Mouse (Mus musculus): ENCODE results near the gene Timm17a.

Gene Timm17a

GRCm38 (mm10) chr1:135313284-135314031 lies at the start of gene Timm17a:
Gene Timm17a (minus strand): TSS chr1:135313778.
- in situ Hi-C loops (cut with MboI, MseI): no loop called here

GRCm38 (mm10) chr1:135362115-135362514 lies 48.5 kb upstream of the Timm17a start:
- in situ Hi-C loops (cut with MboI, MseI): loop anchor here (5.0 to 10.0 kb wide), 2 partner anchors 100 to 207 kb away; no protein-coding TSS in a partner anchor

GRCm38 (mm10) chr1:135361491-135361890 lies 47.9 kb upstream of the Timm17a start:
- in situ Hi-C loops (cut with MboI, MseI): loop anchor here (5.0 to 10.0 kb wide), 2 partner anchors 99 to 207 kb away; no protein-coding TSS in a partner anchor

- in situ Hi-C loops (cut with MboI, MseI): no loop called here
These were observed 45.5 kb upstream of the Timm17a start for GRCm38 (mm10) chr1:135359071-135359470.

- in situ Hi-C loops (cut with MboI, MseI): no loop called here
These were observed 38.4 kb upstream of the Timm17a start for GRCm38 (mm10) chr1:135351953-135352352.

GRCm38 (mm10) chr1:135347498-135348169 lies 34.1 kb upstream of the Timm17a start:
- in situ Hi-C loops (cut with MboI, MseI): no loop called here

GRCm38 (mm10) chr1:135346891-135347290 lies 33.3 kb upstream of the Timm17a start:
- in situ Hi-C loops (cut with MboI, MseI): no loop called here

- in situ Hi-C loops (cut with MboI, MseI): no loop called here
These were observed 30.4 kb upstream of the Timm17a start for GRCm38 (mm10) chr1:135344026-135344425.

GRCm38 (mm10) chr1:135341947-135342346 lies 28.4 kb upstream of the Timm17a start:
- in situ Hi-C loops (cut with MboI, MseI): no loop called here

GRCm38 (mm10) chr1:135330578-135330977 lies 17.0 kb upstream of the Timm17a start:
- in situ Hi-C loops (cut with MboI, MseI): no loop called here

- in situ Hi-C loops (cut with MboI, MseI): no loop called here
These were observed 14.8 kb upstream of the Timm17a start for GRCm38 (mm10) chr1:135328368-135328767.

GRCm38 (mm10) chr1:135325934-135326333 lies 12.4 kb upstream of the Timm17a start:
- in situ Hi-C loops (cut with MboI, MseI): no loop called here

GRCm38 (mm10) chr1:135324571-135324970 lies 11.0 kb upstream of the Timm17a start, which contains the start of gene Lmod1:
Gene Lmod1 (plus strand): TSS chr1:135324807.
- in situ Hi-C loops (cut with MboI, MseI): no loop called here

- in situ Hi-C loops (cut with MboI, MseI): no loop called here
These were observed 9.9 kb upstream of the Timm17a start for GRCm38 (mm10) chr1:135323367-135323901.

- in situ Hi-C loops (cut with MboI, MseI): no loop called here
These were observed 1.4 kb downstream of the Timm17a start for GRCm38 (mm10) chr1:135312201-135312600.

- in situ Hi-C loops (cut with MboI, MseI): no loop called here
These were observed 2.2 kb downstream of the Timm17a start for GRCm38 (mm10) chr1:135311356-135311755.

GRCm38 (mm10) chr1:135290908-135291307 lies 22.7 kb downstream of the Timm17a start:
- in situ Hi-C loops (cut with MboI, MseI): no loop called here

GRCm38 (mm10) chr1:135286311-135286710 lies 27.3 kb downstream of the Timm17a start:
- in situ Hi-C loops (cut with MboI, MseI): no loop called here

- in situ Hi-C loops (cut with MboI, MseI): no loop called here
These were observed 29.7 kb downstream of the Timm17a start, which contains the start of gene Rnpep for GRCm38 (mm10) chr1:135283826-135284291. Gene Rnpep (minus strand): TSS chr1:135284084.

GRCm38 (mm10) chr1:135283287-135283825 lies 30.2 kb downstream of the Timm17a start:
- in situ Hi-C loops (cut with MboI, MseI): no loop called here

GRCm38 (mm10) chr1:135282536-135283286 lies 30.9 kb downstream of the Timm17a start:
- in situ Hi-C loops (cut with MboI, MseI): no loop called here
